Mouse (Mus musculus) ES-E14 (cell line): Measurements from ENCODE around the gene Rorb. TPM values are rescaled to one million over a fixed set of nuclear protein-coding genes. Genes with fewer than 3 reads are reported as not detected.

ENCODE experiments used
- DNase-seq: peaks from one replicate; pipeline ENCODE4 v3.0.0-alpha.2; 2013; ENCODE audit warnings: low read depth, low spot score
- H3K27ac ChIP-seq: 2 replicates; pipeline ENCODE4 v1.5.1; 2012; ENCODE audit warnings: low read depth, mild to moderate bottlenecking, low read length, moderate library complexity, mixed read lengths; ENCODE audit not compliant: poor library complexity, insufficient read depth, severe bottlenecking
- H3K36me3 ChIP-seq: 2 replicates; pipeline ENCODE4 v1.6.1; 2012; ENCODE audit warnings: mild to moderate bottlenecking, low read length, moderate library complexity, mixed read lengths; ENCODE audit not compliant: control insufficient read depth, poor library complexity, insufficient read depth, severe bottlenecking
- H3K4me1 ChIP-seq, 2 experiments: fragments of 150-350 bp in 1 of 2; sonication (generic) in 1 of 2; 2 replicates each; pipeline ENCODE4 v1.6.1; 2012; ENCODE audit warnings: low read length in 2 of 2, mild to moderate bottlenecking in 1 of 2, mixed read lengths in 1 of 2; ENCODE audit not compliant: control insufficient read depth in 2 of 2, insufficient read depth in 2 of 2, poor library complexity in 1 of 2
- H3K4me3 ChIP-seq, 2 experiments: fragments of 150-350 bp in 1 of 2; sonication (generic) in 1 of 2; 2 replicates each; pipeline ENCODE4 v1.5.1; 2012; ENCODE audit warnings: low read length in 2 of 2, low read depth in 1 of 2, mild to moderate bottlenecking in 1 of 2, mixed read lengths in 1 of 2; ENCODE audit not compliant: insufficient read depth in 1 of 2, poor library complexity in 1 of 2, severe bottlenecking in 1 of 2
- H3K9ac ChIP-seq: 2 replicates; pipeline ENCODE4 v1.6.1; 2012; ENCODE audit warnings: low read depth, mild to moderate bottlenecking, low read length, mixed read lengths; ENCODE audit not compliant: poor library complexity, insufficient read depth, severe bottlenecking
- H3K9me3 ChIP-seq: fragments of 150-350 bp; sonication (generic); 2 replicates; pipeline ENCODE4 v1.6.1; 2012; ENCODE audit warnings: low read depth, mild to moderate bottlenecking, low read length; ENCODE audit not compliant: control insufficient read depth, insufficient read depth
- CHD2 ChIP-seq: IDR thresholded peaks from 2 replicates; pipeline ENCODE4 v1.6.1; 2014; ENCODE audit warnings: mild to moderate bottlenecking, low read depth, low read length, inconsistent platforms
- HCFC1 ChIP-seq: IDR thresholded peaks from 2 replicates; pipeline ENCODE4 v1.6.1; 2012; ENCODE audit warnings: low read length, inconsistent platforms, borderline replicate concordance; ENCODE audit not compliant: insufficient read depth
- MAFK ChIP-seq: IDR thresholded peaks from 2 replicates; pipeline ENCODE4 v1.6.1; 2014; ENCODE audit warnings: mild to moderate bottlenecking, low read depth, low read length, inconsistent platforms; ENCODE audit not compliant: insufficient read depth
- ZC3H11A ChIP-seq: IDR thresholded peaks from 2 replicates; pipeline ENCODE4 v1.6.1; 2012; ENCODE audit warnings: low read depth, mild to moderate bottlenecking, inconsistent platforms, low read length, borderline replicate concordance
- ZNF384 ChIP-seq: IDR thresholded peaks from 2 replicates; pipeline ENCODE4 v1.6.1; 2012; ENCODE audit warnings: low read depth, low read length, inconsistent platforms
- in situ Hi-C, 2 experiments: fragments of 600-800 bp; cut with MboI; formaldehyde crosslinking; loops; one replicate each; pipeline ENCODE4 v1.15.1; 2025; ENCODE audit warnings: low sequenced_read_pairs in 2 of 2, inconsistent platforms in 1 of 2; ENCODE audit not compliant: unreplicated experiment in 2 of 2
- total RNA-seq: library from RNA; depleted of rRNA; stranded (reverse); fragments of 300-350 nt; gene quantifications from 2 replicates; pipeline ENCODE4 v1.2.3, GENCODE M21; 2012

Rorb gene
- total RNA-seq, 1 experiment = 0.13 TPM

- no peak for DNase-seq
- Histone ChIP-seq H3K4me3 (no peak overlapping the region), H3K9me3 (no peaks in the 10 kb centered on the region), H3K4me1 (no peaks in the 10 kb centered on the region), H3K9ac (no peak overlapping the region), H3K36me3 (no peaks in the 10 kb centered on the region), H3K27ac (no peak overlapping the region)
- no peak for TF ChIP-seq HCFC1
- no peak for TF ChIP-seq MAFK
- no peak for TF ChIP-seq ZNF384
- TF ChIP-seq CHD2 = no peak
- no peak for TF ChIP-seq ZC3H11A
- in situ Hi-C loops = no loop called here
These were observed 221.8 kb downstream of the Rorb start for GRCm38 (mm10) chr19:18889117-18889627.

GRCm38 (mm10) chr19:18888491-18889116 lies 222.4 kb downstream of the Rorb start:
- Histone ChIP-seq H3K9me3 (no peaks in the 10 kb centered on the region), H3K4me3 (no peak overlapping the region), H3K4me1 (no peaks in the 10 kb centered on the region), H3K9ac (no peak overlapping the region), H3K27ac (no peak overlapping the region), H3K36me3 (no peaks in the 10 kb centered on the region)
- no peak for DNase-seq
- in situ Hi-C loops = no loop called here
- TF ChIP-seq MAFK = no peak
- TF ChIP-seq ZC3H11A = no peak
- TF ChIP-seq CHD2 = no peak
- no peak for TF ChIP-seq ZNF384
- TF ChIP-seq HCFC1 = no peak

- no peaks in the 10 kb centered on the region for H3K9me3 ChIP-seq
- H3K9ac ChIP-seq = no peak overlapping the region
- H3K27ac ChIP-seq = no peak overlapping the region
- in situ Hi-C loops = no loop called here
- DNase-seq = no peak
- H3K4me3 ChIP-seq = no peak overlapping the region
- TF ChIP-seq ZC3H11A (no peak), ZNF384 (no peak), MAFK (no peak), CHD2 (no peak), HCFC1 (no peak)
- H3K36me3 ChIP-seq = no peaks in the 10 kb centered on the region
- H3K4me1 ChIP-seq = no peaks in the 10 kb centered on the region
These were observed 223.2 kb downstream of the Rorb start for GRCm38 (mm10) chr19:18887646-18888407.

- H3K4me1 ChIP-seq = no peaks in the 10 kb centered on the region
- no peaks in the 10 kb centered on the region for H3K9me3 ChIP-seq
- no peak overlapping the region for H3K27ac ChIP-seq
- in situ Hi-C loops = no loop called here
- no peak overlapping the region for H3K4me3 ChIP-seq
- no peaks in the 10 kb centered on the region for H3K36me3 ChIP-seq
- H3K9ac ChIP-seq = no peak overlapping the region
- TF ChIP-seq HCFC1 (no peak), MAFK (no peak), ZNF384 (no peak), ZC3H11A (no peak), CHD2 (no peak)
- no peak for DNase-seq
These were observed 229.8 kb downstream of the Rorb start for GRCm38 (mm10) chr19:18881162-18881561.
